Mouse (Mus musculus): ENCODE data around the gene Mvb12b.

Mvb12b gene

GRCm38 (mm10) chr2:33817663-33818346, 69.9 kb downstream of the Mvb12b start:
- no peak for ATAC-seq (ENCODE audit: insufficient number of reproducible peaks, low FRiP score, low TSS enrichment)

GRCm38 (mm10) chr2:33817080-33817479, 70.7 kb downstream of the Mvb12b start:
- ATAC-seq (ENCODE audit: insufficient number of reproducible peaks, low FRiP score, low TSS enrichment) = no peak

GRCm38 (mm10) chr2:33814581-33814980, 73.2 kb downstream of the Mvb12b start:
- ATAC-seq (ENCODE audit: insufficient number of reproducible peaks, low FRiP score, low TSS enrichment) = no peak

GRCm38 (mm10) chr2:33813501-33814240, 74.1 kb downstream of the Mvb12b start:
- no peak for ATAC-seq (ENCODE audit: insufficient number of reproducible peaks, low FRiP score, low TSS enrichment)

- ATAC-seq (ENCODE audit: insufficient number of reproducible peaks, low FRiP score, low TSS enrichment) = no peak
Observed at GRCm38 (mm10) chr2:33812980-33813379, 74.8 kb downstream of the Mvb12b start.

GRCm38 (mm10) chr2:33811349-33811890, 76.3 kb downstream of the Mvb12b start:
- no peak for ATAC-seq (ENCODE audit: insufficient number of reproducible peaks, low FRiP score, low TSS enrichment)

GRCm38 (mm10) chr2:33809081-33809480, 78.7 kb downstream of the Mvb12b start:
- no peak for ATAC-seq (ENCODE audit: insufficient number of reproducible peaks, low FRiP score, low TSS enrichment)

GRCm38 (mm10) chr2:33808032-33808431, 79.7 kb downstream of the Mvb12b start:
- no peak for ATAC-seq (ENCODE audit: insufficient number of reproducible peaks, low FRiP score, low TSS enrichment)

- no peak for ATAC-seq (ENCODE audit: insufficient number of reproducible peaks, low FRiP score, low TSS enrichment)
Observed at GRCm38 (mm10) chr2:33805640-33806039, 82.1 kb downstream of the Mvb12b start.

- ATAC-seq (ENCODE audit: insufficient number of reproducible peaks, low FRiP score, low TSS enrichment) = no peak
Observed at GRCm38 (mm10) chr2:33803717-33804214, 84.0 kb downstream of the Mvb12b start.

- no peak for ATAC-seq (ENCODE audit: insufficient number of reproducible peaks, low FRiP score, low TSS enrichment)
Observed at GRCm38 (mm10) chr2:33803083-33803615, 84.6 kb downstream of the Mvb12b start.

GRCm38 (mm10) chr2:33801760-33802159, 86.0 kb downstream of the Mvb12b start:
- ATAC-seq (ENCODE audit: insufficient number of reproducible peaks, low FRiP score, low TSS enrichment) = no peak

GRCm38 (mm10) chr2:33801336-33801735, 86.4 kb downstream of the Mvb12b start:
- ATAC-seq (ENCODE audit: insufficient number of reproducible peaks, low FRiP score, low TSS enrichment) = no peak

- ATAC-seq (ENCODE audit: insufficient number of reproducible peaks, low FRiP score, low TSS enrichment) = no peak
Observed at GRCm38 (mm10) chr2:33800221-33800620, 87.5 kb downstream of the Mvb12b start.

- ATAC-seq (ENCODE audit: insufficient number of reproducible peaks, low FRiP score, low TSS enrichment) = no peak
Observed at GRCm38 (mm10) chr2:33795716-33796472, 91.9 kb downstream of the Mvb12b start.

- peak; percentile 13; the same call in 1 of the 2 replicates for ATAC-seq (ENCODE audit: insufficient number of reproducible peaks, low FRiP score, low TSS enrichment)
Observed at GRCm38 (mm10) chr2:33795001-33795580, 92.7 kb downstream of the Mvb12b start.

- peak; percentile 65 for ATAC-seq (ENCODE audit: insufficient number of reproducible peaks, low FRiP score, low TSS enrichment)
Observed at GRCm38 (mm10) chr2:33794483-33794882, 93.3 kb downstream of the Mvb12b start.

- no peak for ATAC-seq (ENCODE audit: insufficient number of reproducible peaks, low FRiP score, low TSS enrichment)
Observed at GRCm38 (mm10) chr2:33790301-33790700, 97.4 kb downstream of the Mvb12b start.

- ATAC-seq (ENCODE audit: insufficient number of reproducible peaks, low FRiP score, low TSS enrichment) = no peak
Observed at GRCm38 (mm10) chr2:33789732-33790131, 98.0 kb downstream of the Mvb12b start.

GRCm38 (mm10) chr2:33789279-33789678, 98.5 kb downstream of the Mvb12b start:
- no peak for ATAC-seq (ENCODE audit: insufficient number of reproducible peaks, low FRiP score, low TSS enrichment)
